In genomic region chr16:21212369-21212768, GRCm38 (mm10) we compare ENCODE assay signal across 15 mouse cellular contexts. TPM values are rescaled to one million over a fixed set of nuclear protein-coding genes. Genes with fewer than 3 reads are reported as not detected.
A peak's percentile ranks its signal among the peaks of the same experiment; 100 is the strongest.
DNase-seq lines count a peak whose midpoint lies in the region; ATAC-seq lines count a peak whose summit lies in the region.
"Had no signal": no experiment of that assay in that cellular context is flagged by ENCODE, and none has a peak within 500 bp of the region (broad histone marks: within the 10 kb centered on the region; RNA-seq: fewer than 3 reads in every experiment).

No protein-coding gene starts in this region.

- WGBS in heart, embryonic 12.5 days, result 58% methylated on average over 1 of the region's 1 CpGs
- WGBS in neural tube, embryonic 15.5 days, result 14% methylated on average over 1 of the region's 1 CpGs
- WGBS in limb, embryonic 13.5 days, result 17% methylated on average over 1 of the region's 1 CpGs

- peak overlapping the region; percentile 70; the same call in 1 of the 2 replicates for H3K9ac ChIP-seq in heart, embryonic 12.5 days
- H3K9ac ChIP-seq in neural tube, embryonic 15.5 days (replicated peaks), result no peak overlapping the region
- H3K9ac ChIP-seq in limb, embryonic 13.5 days, result peak overlapping the region; percentile 43

- no peak for ATAC-seq in heart, embryonic 12.5 days (ENCODE audit: insufficient number of reproducible peaks, low FRiP score)
- no peak for ATAC-seq in neural tube, embryonic 15.5 days (ENCODE audit: low FRiP score)
- ATAC-seq in limb, embryonic 13.5 days (ENCODE audit: low FRiP score, low read depth), result no peak

- DNase-seq in heart, adult 8-10 months (ENCODE audit: low spot score), result no peak
- peak; percentile 38 for DNase-seq in neural tube, embryonic 10.5 days (ENCODE audit: extremely low spot score, low spot score)
- DNase-seq in liver, result no peak
- no peak for DNase-seq in layer of hippocampus, adult 11-12 months (ENCODE audit: low spot score)
- DNase-seq in frontal cortex, postnatal 10 days (ENCODE audit: low spot score in 2 of 2), result no peak
- DNase-seq: adrenal gland, postnatal 10 days; B cell, adult 2 months; kidney, postnatal 10 days; lung, postnatal 10 days had no signal

- H3K4me3 ChIP-seq in heart, embryonic 12.5 days, result no peak overlapping the region
- no peak overlapping the region for H3K4me3 ChIP-seq in neural tube, embryonic 15.5 days (replicated peaks)
- H3K4me3 ChIP-seq in limb, embryonic 13.5 days, result no peak overlapping the region

- H3K4me2 ChIP-seq in heart, embryonic 12.5 days, result no peak overlapping the region
- no peak overlapping the region for H3K4me2 ChIP-seq in neural tube, embryonic 15.5 days
- peak overlapping the region; percentile 94 for H3K4me2 ChIP-seq in limb, embryonic 13.5 days (replicated peaks)

- peaks cover 26% of the 10 kb centered on the region for H3K36me3 ChIP-seq in heart, embryonic 12.5 days
- peaks cover 11% of the 10 kb centered on the region for H3K36me3 ChIP-seq in neural tube, embryonic 15.5 days
- H3K36me3 ChIP-seq in limb, embryonic 13.5 days, result peaks cover 54% of the 10 kb centered on the region

- no peaks in the 10 kb centered on the region for H3K9me3 ChIP-seq in heart, embryonic 12.5 days (replicated peaks)
- no peaks in the 10 kb centered on the region for H3K9me3 ChIP-seq in neural tube, embryonic 15.5 days (replicated peaks)
- no peaks in the 10 kb centered on the region for H3K9me3 ChIP-seq in limb, embryonic 13.5 days

- H3K27ac ChIP-seq in heart, embryonic 12.5 days (ENCODE audit: poor library complexity, severe bottlenecking), result no peak overlapping the region
- no peak overlapping the region for H3K27ac ChIP-seq in neural tube, embryonic 15.5 days (replicated peaks)
- peak overlapping the region; percentile 99; the same call in 1 of the 2 replicates for H3K27ac ChIP-seq in limb, embryonic 13.5 days

- H3K27me3 ChIP-seq in heart, embryonic 12.5 days (replicated peaks), result no peaks in the 10 kb centered on the region
- no peaks in the 10 kb centered on the region for H3K27me3 ChIP-seq in neural tube, embryonic 15.5 days (replicated peaks)
- no peaks in the 10 kb centered on the region for H3K27me3 ChIP-seq in limb, embryonic 13.5 days

- peaks cover 94% of the 10 kb centered on the region for H3K4me1 ChIP-seq in heart, embryonic 12.5 days (replicated peaks)
- H3K4me1 ChIP-seq in neural tube, embryonic 15.5 days, result peaks cover 73% of the 10 kb centered on the region
- peaks cover 88% of the 10 kb centered on the region for H3K4me1 ChIP-seq in limb, embryonic 13.5 days

RNA-seq across cellular contexts. Expression of gene Ephb3, which starts 7.8 kb away (rescaled TPM):
- 24.0 and 25.4 TPM in 2 replicates for polyA plus RNA-seq in heart, embryonic 12.5 days (2016; fragmentation: Nextera tagmentation; extraction: Ambion mirVana)
- 10 to 100 TPM in 2 of 4 experiments, 1 to 10 TPM in 2; 7.1 to 10.0 (median 8.8) TPM for total RNA-seq in heart, adult 8-10 months (2022)
- 12.0 and 14.4 TPM in 2 replicates for polyA plus RNA-seq in neural tube, embryonic 15.5 days (2015; fragmentation: Nextera tagmentation; extraction: Ambion mirVana)
- polyA plus RNA-seq in limb, embryonic 13.5 days (2015; fragmentation: Nextera tagmentation; extraction: Ambion mirVana), result 47.9 and 48.7 TPM in 2 replicates

RNA-seq across cellular contexts. Expression of gene Teddm3, which starts 58.6 kb away (rescaled TPM):
- not detected in 2 replicates for polyA plus RNA-seq in heart, embryonic 12.5 days (2016; fragmentation: Nextera tagmentation; extraction: Ambion mirVana)
- total RNA-seq in heart, adult 8-10 months (2022), result not detected
- 0.23 and 0.68 TPM in 2 replicates for polyA plus RNA-seq in neural tube, embryonic 15.5 days (2015; fragmentation: Nextera tagmentation; extraction: Ambion mirVana)
- not detected in 2 replicates for polyA plus RNA-seq in limb, embryonic 13.5 days (2015; fragmentation: Nextera tagmentation; extraction: Ambion mirVana)
- total RNA-seq: adrenal gland, postnatal 10 days; gastrocnemius, adult 8-10 months; liver, adult 2 months had no signal
- polyA plus RNA-seq: heart, embryonic 11.5 days; liver, adult 2 months had no signal
